ENCODE assay signal across 20 mouse cellular contexts in genomic region chr9:115661834-115662425, GRCm38 (mm10).
A peak's percentile ranks its signal among the peaks of the same experiment; 100 is the strongest.
DNase-seq lines count a peak whose midpoint lies in the region; ATAC-seq lines count a peak whose summit lies in the region.
"Had no signal": no experiment of that assay in that cellular context is flagged by ENCODE, and none has a peak within 500 bp of the region (broad histone marks: within the 10 kb centered on the region; RNA-seq: fewer than 3 reads in every experiment).

No protein-coding gene starts in this region.

- H3K4me1 ChIP-seq in kidney, embryonic 16.5 days (ENCODE audit: insufficient read depth, low read length) = peaks cover 10% of the 10 kb centered on the region; the same call in 1 of the 2 replicates
- H3K4me1 ChIP-seq in heart, embryonic 12.5 days (replicated peaks) = peaks cover 18% of the 10 kb centered on the region
- H3K4me1 ChIP-seq: hindbrain, embryonic 15.5 days; midbrain, embryonic 12.5 days had no signal

- H3K4me2 ChIP-seq in kidney, embryonic 16.5 days (replicated peaks; ENCODE audit: low read depth, low read length) = no peak overlapping the region
- no peak overlapping the region for H3K4me2 ChIP-seq in heart, embryonic 12.5 days
- H3K4me2 ChIP-seq: hindbrain, embryonic 15.5 days; limb, embryonic 12.5 days; liver, embryonic 12.5 days; midbrain, embryonic 12.5 days had no signal

- no peaks in the 10 kb centered on the region for H3K36me3 ChIP-seq in kidney, embryonic 16.5 days (ENCODE audit: insufficient read depth, low read length)
- no peaks in the 10 kb centered on the region for H3K36me3 ChIP-seq in heart, embryonic 12.5 days
- H3K36me3 ChIP-seq: forebrain, embryonic 10.5 days; hindbrain, embryonic 15.5 days; limb, embryonic 12.5 days; liver, embryonic 12.5 days; midbrain, embryonic 12.5 days had no signal

- no peak overlapping the region for H3K4me3 ChIP-seq in kidney, embryonic 16.5 days (ENCODE audit: low read length)
- H3K4me3 ChIP-seq in heart, embryonic 12.5 days = no peak overlapping the region
- H3K4me3 ChIP-seq: forebrain, embryonic 10.5 days; gastrocnemius, adult 2 months; hindbrain, embryonic 15.5 days; limb, embryonic 12.5 days; liver, embryonic 12.5 days; midbrain, embryonic 12.5 days had no signal

- peaks cover 4% of the 10 kb centered on the region; the same call in 1 of the 2 replicates for H3K9me3 ChIP-seq in kidney, embryonic 16.5 days (ENCODE audit: low read length)
- H3K9me3 ChIP-seq in heart, embryonic 12.5 days (replicated peaks) = peaks cover 12% of the 10 kb centered on the region
- H3K9me3 ChIP-seq: hindbrain, embryonic 15.5 days; liver, embryonic 12.5 days had no signal

- no peaks in the 10 kb centered on the region for H3K27me3 ChIP-seq in kidney, embryonic 16.5 days (ENCODE audit: insufficient read depth, low read length)
- H3K27me3 ChIP-seq in heart, embryonic 12.5 days (replicated peaks) = no peaks in the 10 kb centered on the region
- H3K27me3 ChIP-seq: hindbrain, embryonic 15.5 days; limb, embryonic 12.5 days; liver, embryonic 12.5 days had no signal

- H3K9ac ChIP-seq in kidney, embryonic 16.5 days (replicated peaks; ENCODE audit: low read length) = no peak overlapping the region
- H3K9ac ChIP-seq in heart, embryonic 12.5 days = no peak overlapping the region
- H3K9ac ChIP-seq: hindbrain, embryonic 15.5 days; limb, embryonic 12.5 days; liver, embryonic 12.5 days; midbrain, embryonic 12.5 days had no signal

- peak; percentile 42 for DNase-seq in kidney, adult 11 months
- DNase-seq in kidney, adult 18-20 months = no peak
- DNase-seq in forelimb bud, embryonic 11.5 days (ENCODE audit: low read depth, low spot score) = peak; percentile 18
- DNase-seq in kidney, postnatal 4 days = peak; percentile 57 to 59
- DNase-seq in urinary bladder, adult 2 months (ENCODE audit: low spot score) = no peak
- DNase-seq in cerebellum, adult 18-20 months = no peak
- DNase-seq: adrenal gland, adult 2 months; cerebellum, adult 9-10 months; gastrocnemius, adult 2 months; lung, adult 18-20 months; lung, postnatal 10 days; thymus, adult 18-20 months; thymus, postnatal 4 days had no signal

- peak; percentile 88 for ATAC-seq in kidney, embryonic 16.5 days (ENCODE audit: low FRiP score, low TSS enrichment)
- ATAC-seq in heart, embryonic 12.5 days (ENCODE audit: insufficient number of reproducible peaks, low FRiP score) = no peak
- ATAC-seq: liver, embryonic 12.5 days had no signal

- 82% methylated on average over 5 of the region's 5 CpGs for WGBS in kidney, embryonic 16.5 days
- 57% methylated on average over 5 of the region's 5 CpGs for WGBS in heart, embryonic 12.5 days

- H3K27ac ChIP-seq in kidney, embryonic 16.5 days (ENCODE audit: low read length) = peak overlapping the region; percentile 16; the same call in 1 of the 2 replicates
- H3K27ac ChIP-seq in heart, embryonic 12.5 days (ENCODE audit: poor library complexity, severe bottlenecking) = no peak overlapping the region
- H3K27ac ChIP-seq: forebrain, embryonic 10.5 days; gastrocnemius, adult 2 months; hindbrain, embryonic 15.5 days; limb, embryonic 12.5 days; liver, embryonic 12.5 days; midbrain, embryonic 12.5 days had no signal

Comparison
In these comparisons a context has a peak if more than half of its experiments do, and no peak if none do; other contexts are left out.
1. DNase-seq: peak in kidney, adult 11 months (single experiment), forelimb bud, embryonic 11.5 days (single experiment) and kidney, postnatal 4 days (2 of 2); none in kidney, adult 18-20 months (single experiment), urinary bladder, adult 2 months (single experiment) and cerebellum, adult 18-20 months (0 of 2).